Mouse (Mus musculus) lung, postnatal 0 days (tissue): ENCODE results near the gene Vgll4.

Source experiments
- CTCF ChIP-seq: IDR thresholded peaks from 2 replicates; pipeline ENCODE4 v1.5.1; 2016; ENCODE audit warnings: antibody characterized with exemption, mild to moderate bottlenecking
- EP300 ChIP-seq: IDR thresholded peaks from 2 replicates; pipeline ENCODE4 v1.6.1; 2016; ENCODE audit warnings: antibody characterized with exemption, mild to moderate bottlenecking, control low read depth

GRCm38 (mm10) chr6:114958249-114959011 is 11.4 kb downstream of the Vgll4 start:
- TF ChIP-seq CTCF (no peak), EP300 (no peak)
